Mouse (Mus musculus): ENCODE data around the gene Slco2b1. TPM values are rescaled to one million over a fixed set of nuclear protein-coding genes. Genes with fewer than 3 reads are reported as not detected.

The Slco2b1 gene
- polyA plus RNA-seq, 1 experiment from 2014 or later: 3.2 TPM

DNA sequence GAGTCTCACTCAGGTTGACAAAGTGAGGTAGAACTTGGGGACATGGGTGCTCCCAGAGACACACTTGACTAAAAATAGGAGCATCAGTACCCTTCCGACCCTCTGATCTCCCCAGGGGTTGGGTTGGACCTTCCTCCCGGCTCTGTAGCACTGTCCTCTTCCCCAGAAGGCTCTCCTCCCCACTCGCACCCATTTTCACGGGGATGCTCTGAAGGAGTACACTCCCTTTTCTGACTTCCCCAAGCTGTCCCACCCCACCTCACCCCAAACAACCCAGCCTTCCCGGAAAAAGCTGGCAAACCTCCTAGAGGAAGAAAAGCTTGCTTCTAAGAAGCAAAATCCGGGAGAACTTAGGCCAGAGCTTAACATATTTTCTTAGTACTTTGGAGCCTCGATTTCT lies 20.3 kb downstream of the Slco2b1 start:
- no peaks in the 10 kb centered on the region for H3K36me3 ChIP-seq (ENCODE audit: poor library complexity, severe bottlenecking)

DNA sequence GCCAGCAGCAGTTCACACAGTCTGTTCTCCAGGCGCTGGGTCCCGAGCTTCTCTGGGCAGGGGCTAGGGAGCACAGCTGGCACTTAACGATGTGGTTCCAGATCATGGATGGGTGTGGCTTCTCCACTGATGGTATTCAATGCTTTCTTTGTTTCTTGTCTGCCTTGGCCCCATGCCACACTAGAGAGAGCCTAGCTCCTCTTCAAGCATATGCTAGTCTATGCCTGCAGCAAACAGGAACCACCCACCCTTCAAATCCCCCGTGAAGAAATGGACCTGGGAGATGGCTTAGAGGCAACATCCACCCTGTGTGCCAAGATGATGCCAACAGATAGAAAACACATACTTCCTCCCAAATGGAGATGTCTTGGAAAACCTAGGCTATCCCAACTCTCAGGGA lies 27.1 kb downstream of the Slco2b1 start:
- no peak overlapping the region for H3K9ac ChIP-seq
- no peak for ATAC-seq
- H3K4me3 ChIP-seq: no peak overlapping the region
- no peaks in the 10 kb centered on the region for H3K36me3 ChIP-seq (ENCODE audit: poor library complexity, severe bottlenecking)
- H3K4me2 ChIP-seq: no peak overlapping the region
- no peaks in the 10 kb centered on the region for H3K9me3 ChIP-seq (replicated peaks)
- H3K27me3 ChIP-seq: no peaks in the 10 kb centered on the region
- H3K4me1 ChIP-seq: peaks cover 3% of the 10 kb centered on the region; the same call in 1 of the 2 replicates
- H3K27ac ChIP-seq: no peak overlapping the region
- WGBS: 61% methylated on average over 4 of the region's 4 CpGs

More for the DNA sequence above, 20.3 kb downstream of the Slco2b1 start:
- no peak overlapping the region for H3K4me3 ChIP-seq
- H3K9ac ChIP-seq: no peak overlapping the region
- H3K9me3 ChIP-seq (replicated peaks): no peaks in the 10 kb centered on the region
- no peak overlapping the region for H3K27ac ChIP-seq
- H3K4me1 ChIP-seq: no peaks in the 10 kb centered on the region
- H3K4me2 ChIP-seq: no peak overlapping the region
- 79% methylated on average over 7 of the region's 7 CpGs for WGBS
- H3K27me3 ChIP-seq: no peaks in the 10 kb centered on the region
- no peak for ATAC-seq

DNA sequence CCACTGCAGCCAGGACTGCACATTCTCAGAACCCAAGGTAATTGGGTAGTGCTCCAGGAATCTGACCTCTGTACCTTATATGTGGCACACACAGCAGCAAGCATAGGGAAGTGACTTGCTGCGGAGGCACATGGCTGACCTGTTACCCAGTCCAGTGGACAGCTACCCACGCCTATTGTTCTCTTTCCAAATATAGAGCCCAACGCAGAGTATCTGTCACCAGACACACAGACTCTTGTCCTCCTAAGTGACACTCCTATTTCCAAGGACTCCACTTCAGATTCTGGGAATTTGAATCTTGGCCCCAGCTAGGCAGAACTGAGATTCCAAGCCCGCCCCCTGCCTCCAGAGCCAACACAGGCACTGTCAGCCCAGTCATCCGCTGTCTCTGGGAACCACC lies 30.4 kb downstream of the Slco2b1 start:
- no peak overlapping the region for H3K4me2 ChIP-seq
- H3K4me3 ChIP-seq: no peak overlapping the region
- no peak overlapping the region for H3K9ac ChIP-seq
- no peaks in the 10 kb centered on the region for H3K36me3 ChIP-seq (ENCODE audit: poor library complexity, severe bottlenecking)
- no peaks in the 10 kb centered on the region for H3K27me3 ChIP-seq
- ATAC-seq: no peak
- peaks cover 3% of the 10 kb centered on the region; the same call in 1 of the 2 replicates for H3K4me1 ChIP-seq
- H3K9me3 ChIP-seq (replicated peaks): no peaks in the 10 kb centered on the region
- no peak overlapping the region for H3K27ac ChIP-seq
- 84% methylated on average over 5 of the region's 5 CpGs for WGBS

GRCm38 (mm10) chr7:99674890-99675289 lies 36.2 kb downstream of the Slco2b1 start:
- H3K4me2 ChIP-seq: no peak overlapping the region
- 83% methylated on average over 3 of the region's 3 CpGs for WGBS
- no peaks in the 10 kb centered on the region for H3K36me3 ChIP-seq (ENCODE audit: poor library complexity, severe bottlenecking)
- no peaks in the 10 kb centered on the region for H3K4me1 ChIP-seq
- no peak overlapping the region for H3K9ac ChIP-seq
- ATAC-seq: no peak
- no peak overlapping the region for H3K4me3 ChIP-seq
- no peaks in the 10 kb centered on the region for H3K27me3 ChIP-seq
- no peak overlapping the region for H3K27ac ChIP-seq
- H3K9me3 ChIP-seq (replicated peaks): no peaks in the 10 kb centered on the region

DNA sequence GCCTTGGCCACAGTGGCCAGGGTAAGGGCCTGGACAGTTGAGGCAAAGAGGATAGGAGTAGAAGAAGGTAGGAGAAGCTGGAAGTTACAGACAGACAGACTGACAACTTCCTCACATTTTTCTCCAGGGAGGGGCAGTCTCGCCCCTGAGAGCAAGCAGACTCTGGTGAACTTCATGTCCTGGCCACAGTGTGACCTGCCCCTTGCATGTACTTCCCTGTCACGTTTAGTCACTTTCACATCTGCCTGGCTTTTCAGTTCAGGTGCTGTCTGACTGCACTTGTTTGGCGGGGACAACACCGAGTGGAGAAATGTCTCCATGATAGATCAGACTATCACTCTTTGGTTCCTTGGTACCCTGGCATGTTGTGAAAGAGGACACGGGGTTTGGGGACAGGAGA lies 36.9 kb downstream of the Slco2b1 start:
- H3K36me3 ChIP-seq (ENCODE audit: poor library complexity, severe bottlenecking): no peaks in the 10 kb centered on the region
- no peaks in the 10 kb centered on the region for H3K27me3 ChIP-seq
- H3K4me2 ChIP-seq: no peak overlapping the region
- H3K4me1 ChIP-seq: no peaks in the 10 kb centered on the region
- H3K27ac ChIP-seq: no peak overlapping the region
- 84% methylated on average over 5 of the region's 5 CpGs for WGBS
- ATAC-seq: no peak
- no peak overlapping the region for H3K4me3 ChIP-seq
- no peaks in the 10 kb centered on the region for H3K9me3 ChIP-seq (replicated peaks)
- H3K9ac ChIP-seq: no peak overlapping the region

GRCm38 (mm10) chr7:99673188-99673587 lies 38.0 kb downstream of the Slco2b1 start:
- ATAC-seq: no peak
- Histone ChIP-seq H3K4me2 (no peak overlapping the region), H3K27me3 (no peaks in the 10 kb centered on the region), H3K27ac (no peak overlapping the region), H3K36me3 (ENCODE audit: poor library complexity, severe bottlenecking) (no peaks in the 10 kb centered on the region), H3K4me1 (no peaks in the 10 kb centered on the region), H3K9ac (no peak overlapping the region), H3K9me3 (replicated peaks) (no peaks in the 10 kb centered on the region), H3K4me3 (no peak overlapping the region)
- WGBS: 89% methylated on average over 8 of the region's 8 CpGs

GRCm38 (mm10) chr7:99671544-99672435 lies 39.4 kb downstream of the Slco2b1 start:
- WGBS: 86% methylated on average over 9 of the region's 9 CpGs
- no peak overlapping the region for H3K27ac ChIP-seq
- no peak for ATAC-seq
- no peaks in the 10 kb centered on the region for H3K36me3 ChIP-seq (ENCODE audit: poor library complexity, severe bottlenecking)
- no peak overlapping the region for H3K4me3 ChIP-seq
- no peaks in the 10 kb centered on the region for H3K4me1 ChIP-seq
- no peak overlapping the region for H3K9ac ChIP-seq
- no peak overlapping the region for H3K4me2 ChIP-seq
- no peaks in the 10 kb centered on the region for H3K9me3 ChIP-seq (replicated peaks)
- H3K27me3 ChIP-seq: no peaks in the 10 kb centered on the region

DNA sequence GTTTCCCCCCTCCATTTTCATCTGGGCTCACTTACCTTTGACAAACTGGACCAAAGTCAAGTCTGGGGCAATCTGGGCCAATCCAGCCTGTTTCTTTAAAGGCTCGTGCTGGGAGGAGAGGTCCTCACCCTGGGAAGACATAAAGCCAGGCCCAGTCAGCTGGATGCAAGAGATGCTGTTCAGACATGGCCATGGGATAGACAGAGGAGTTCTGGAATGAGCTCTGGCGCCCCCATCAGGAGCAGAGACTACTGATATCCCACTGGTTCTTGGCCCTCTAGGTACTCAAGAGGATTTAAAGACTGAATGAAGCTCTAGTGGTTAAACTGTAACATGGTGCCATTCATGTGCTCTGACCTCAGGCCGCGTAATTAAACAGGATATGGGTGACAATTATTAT lies 40.2 kb downstream of the Slco2b1 start:
- H3K27ac ChIP-seq: no peak overlapping the region
- H3K4me3 ChIP-seq: no peak overlapping the region
- no peaks in the 10 kb centered on the region for H3K9me3 ChIP-seq (replicated peaks)
- ATAC-seq: no peak
- no peaks in the 10 kb centered on the region for H3K27me3 ChIP-seq
- H3K4me2 ChIP-seq: no peak overlapping the region
- H3K4me1 ChIP-seq: no peaks in the 10 kb centered on the region
- H3K9ac ChIP-seq: no peak overlapping the region
- WGBS: 82% methylated on average over 4 of the region's 4 CpGs
- H3K36me3 ChIP-seq (ENCODE audit: poor library complexity, severe bottlenecking): no peaks in the 10 kb centered on the region

- Histone ChIP-seq H3K4me3 (no peak overlapping the region), H3K36me3 (ENCODE audit: poor library complexity, severe bottlenecking) (no peaks in the 10 kb centered on the region), H3K4me1 (no peaks in the 10 kb centered on the region), H3K9ac (no peak overlapping the region), H3K27me3 (no peaks in the 10 kb centered on the region), H3K27ac (no peak overlapping the region), H3K9me3 (replicated peaks) (no peaks in the 10 kb centered on the region), H3K4me2 (no peak overlapping the region)
- 26% methylated on average over 4 of the region's 4 CpGs for WGBS
- no peak for ATAC-seq
Observed at GRCm38 (mm10) chr7:99668802-99669201, 42.3 kb downstream of the Slco2b1 start.

DNA sequence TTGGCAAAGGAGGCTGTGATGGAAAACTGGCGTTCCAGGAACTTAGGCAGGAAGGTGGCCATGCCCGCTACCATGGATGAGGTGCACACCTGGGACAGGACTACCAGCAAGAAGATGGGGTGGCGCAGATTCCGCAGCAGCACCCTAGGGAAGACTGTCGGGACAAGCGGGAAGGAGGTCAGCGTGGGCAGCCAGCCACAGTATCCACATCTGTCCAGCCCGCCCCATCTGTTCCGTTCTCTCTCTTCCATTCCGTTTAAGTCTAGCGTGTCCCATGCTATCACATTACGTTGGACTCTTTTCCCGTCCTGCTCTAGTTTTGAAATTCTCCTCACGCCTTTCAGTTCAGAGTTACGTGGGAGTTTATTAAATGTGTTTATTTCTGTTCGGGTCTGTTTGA lies 44.0 kb downstream of the Slco2b1 start:
- Histone ChIP-seq H3K36me3 (ENCODE audit: poor library complexity, severe bottlenecking) (no peaks in the 10 kb centered on the region), H3K27me3 (no peaks in the 10 kb centered on the region), H3K4me2 (no peak overlapping the region), H3K9me3 (replicated peaks) (no peaks in the 10 kb centered on the region), H3K27ac (no peak overlapping the region), H3K4me1 (no peaks in the 10 kb centered on the region), H3K4me3 (no peak overlapping the region), H3K9ac (no peak overlapping the region)
- WGBS: 93% methylated on average over 16 of the region's 16 CpGs
- ATAC-seq: no peak

- Histone ChIP-seq H3K4me1 (no peaks in the 10 kb centered on the region), H3K4me3 (no peak overlapping the region), H3K9ac (no peak overlapping the region), H3K4me2 (no peak overlapping the region), H3K27ac (no peak overlapping the region), H3K36me3 (ENCODE audit: poor library complexity, severe bottlenecking) (no peaks in the 10 kb centered on the region), H3K27me3 (no peaks in the 10 kb centered on the region), H3K9me3 (replicated peaks) (no peaks in the 10 kb centered on the region)
- ATAC-seq: no peak
- WGBS: 91% methylated on average over 10 of the region's 10 CpGs
Observed at GRCm38 (mm10) chr7:99665731-99666452, 45.2 kb downstream of the Slco2b1 start.

- Histone ChIP-seq H3K36me3 (ENCODE audit: poor library complexity, severe bottlenecking) (no peaks in the 10 kb centered on the region), H3K4me1 (no peaks in the 10 kb centered on the region), H3K9me3 (replicated peaks) (no peaks in the 10 kb centered on the region), H3K4me2 (no peak overlapping the region), H3K27ac (no peak overlapping the region), H3K9ac (no peak overlapping the region), H3K4me3 (no peak overlapping the region), H3K27me3 (no peaks in the 10 kb centered on the region)
- WGBS: 62% methylated on average over 11 of the region's 11 CpGs
- ATAC-seq: no peak
Observed at GRCm38 (mm10) chr7:99664571-99665485, 46.3 kb downstream of the Slco2b1 start.

Measured in forebrain, embryonic 13.5 days (tissue).